Mouse (Mus musculus): ENCODE results near the gene Spc25.
A peak's percentile ranks its signal among the peaks of the same experiment; 100 is the strongest.

Spc25 gene

GRCm38 (mm10) chr2:69187990-69188389 is 18.0 kb downstream of the Spc25 start:
- no peak for DNase-seq (ENCODE audit: low read depth, low spot score)

DNA sequence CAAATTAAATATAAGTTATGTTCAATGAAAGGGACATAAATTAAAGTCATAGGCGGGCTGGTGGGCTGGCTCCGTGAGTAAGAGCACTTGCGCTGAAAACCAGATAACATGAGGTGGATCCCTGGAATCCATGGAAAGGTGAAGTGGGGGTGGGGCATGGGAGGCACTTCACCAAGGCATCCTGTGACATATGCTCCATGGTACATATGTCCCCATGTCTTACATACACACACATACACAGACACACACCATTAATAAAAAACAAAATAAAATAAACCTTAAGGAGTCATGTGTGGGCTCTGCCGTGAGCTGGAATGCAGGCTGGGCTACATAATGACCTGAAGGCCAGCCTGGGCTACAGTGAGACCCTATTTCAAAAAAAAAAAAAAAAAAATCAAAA is 26.3 kb downstream of the Spc25 start:
- no peak for DNase-seq (ENCODE audit: low read depth, low spot score)

DNA sequence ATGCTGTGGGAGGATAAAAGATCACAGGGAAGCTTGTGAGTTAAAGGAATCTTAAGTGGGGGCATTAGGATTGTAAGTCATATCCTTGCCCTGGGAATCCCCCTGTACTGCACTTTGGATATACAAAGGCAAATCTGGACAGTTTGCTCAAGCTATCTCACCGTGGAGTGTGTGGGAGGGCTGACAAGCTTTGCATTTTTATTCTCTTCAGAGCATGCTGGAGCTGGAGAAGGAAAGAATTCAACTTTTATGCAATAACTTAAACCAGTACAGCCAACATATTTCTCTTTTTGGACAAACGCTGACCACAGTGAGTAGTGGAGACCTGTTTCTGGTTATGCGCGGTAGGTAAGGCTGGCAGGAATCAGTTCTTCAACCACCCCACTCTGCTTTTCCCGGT is 30.7 kb downstream of the Spc25 start:
- peak; percentile 60 for DNase-seq (ENCODE audit: low read depth, low spot score)

DNA sequence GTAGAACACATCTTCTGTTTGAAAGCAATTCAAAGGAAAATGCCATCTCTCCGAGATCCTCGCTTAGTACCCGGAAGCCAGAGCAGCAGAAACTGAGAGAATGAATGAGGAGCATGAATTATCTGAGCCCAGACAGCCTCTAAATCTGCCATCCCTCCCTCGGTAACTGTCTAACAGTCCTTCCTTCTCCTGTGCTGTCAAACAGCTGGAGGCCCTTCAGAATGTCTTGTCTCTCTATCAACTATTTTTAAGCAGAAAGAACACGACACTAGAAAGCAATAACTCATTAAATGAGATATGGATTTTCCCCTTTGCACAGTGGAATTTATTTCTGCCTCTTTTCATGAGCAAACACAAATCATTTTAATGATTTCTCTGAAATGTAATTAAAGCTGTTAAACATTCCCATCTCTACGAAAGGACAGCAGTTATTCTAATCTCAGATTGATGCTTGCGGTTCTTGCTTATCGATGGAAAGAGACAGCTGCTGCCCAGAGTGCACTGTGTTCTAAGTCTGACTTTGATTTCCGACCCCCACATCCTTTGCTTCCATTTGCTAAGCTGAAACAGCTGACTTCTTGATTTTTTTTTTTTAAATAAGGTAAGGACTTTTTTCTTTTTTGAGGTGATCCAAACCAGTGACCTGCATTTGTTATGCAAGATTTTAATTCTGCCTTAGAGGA is 35.5 kb downstream of the Spc25 start:
- no peak for DNase-seq (ENCODE audit: low read depth, low spot score)

DNA sequence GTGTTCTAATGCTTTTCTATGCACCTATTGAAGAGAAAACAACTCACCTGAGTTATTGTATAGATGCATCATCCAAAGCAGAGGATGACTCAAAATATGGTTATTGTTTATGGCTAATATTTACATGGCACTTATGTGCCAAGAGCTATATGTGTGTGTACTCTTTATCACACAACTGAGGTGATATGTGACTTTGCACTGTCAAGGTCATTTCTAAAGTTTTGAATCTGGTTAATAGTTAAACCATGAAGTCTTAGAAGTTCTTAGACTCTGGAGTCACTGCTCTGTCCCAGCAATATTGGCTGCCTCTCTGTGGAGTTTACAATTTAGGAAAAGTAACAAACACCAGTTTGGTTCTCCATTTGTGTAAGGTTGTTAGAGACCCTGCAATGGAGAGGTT is 47.1 kb downstream of the Spc25 start:
- DNase-seq (ENCODE audit: low read depth, low spot score), result no peak

DNA sequence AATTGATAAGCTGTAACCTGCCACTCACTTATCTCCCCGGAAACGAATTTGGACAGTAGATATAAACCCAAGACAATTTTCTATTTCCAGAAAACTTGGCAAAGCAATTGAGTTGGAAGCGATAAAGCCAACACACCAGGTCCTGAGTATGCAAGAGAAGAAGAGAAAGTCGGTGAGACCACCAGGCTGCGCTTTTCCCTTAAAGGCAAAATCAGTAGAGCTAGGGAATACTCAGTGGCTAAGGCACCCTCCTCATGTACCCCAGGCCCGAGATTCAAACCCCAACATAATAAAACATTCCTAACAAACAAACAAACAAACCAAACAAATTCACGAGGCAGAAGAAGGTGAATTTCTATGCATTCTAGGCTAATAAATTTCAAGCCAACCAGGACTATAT is 49.7 kb downstream of the Spc25 start:
- DNase-seq (ENCODE audit: low read depth, low spot score), result no peak

GRCm38 (mm10) chr2:69155861-69156260 is 50.1 kb downstream of the Spc25 start:
- DNase-seq (ENCODE audit: low read depth, low spot score), result no peak

DNA sequence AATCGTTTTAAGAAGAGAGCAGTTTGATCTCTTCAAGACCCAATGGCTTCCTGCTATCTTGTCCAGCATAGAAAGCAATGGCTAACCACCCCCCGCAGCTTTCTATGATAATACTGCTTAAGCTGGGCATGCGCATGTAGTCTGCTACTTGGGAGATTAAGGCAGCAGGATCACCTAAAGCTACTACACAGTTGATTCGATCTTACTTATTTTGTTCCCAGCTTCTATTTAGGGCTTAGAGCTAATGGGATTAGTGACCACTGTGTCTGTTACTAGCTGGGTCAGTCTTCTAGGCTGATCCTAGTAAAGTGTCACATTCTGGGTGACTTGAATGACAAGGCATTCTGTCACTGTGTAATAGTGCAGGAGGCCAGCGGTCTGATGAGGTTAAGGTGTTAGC is 55.2 kb downstream of the Spc25 start:
- DNase-seq (ENCODE audit: low read depth, low spot score), result no peak

DNA sequence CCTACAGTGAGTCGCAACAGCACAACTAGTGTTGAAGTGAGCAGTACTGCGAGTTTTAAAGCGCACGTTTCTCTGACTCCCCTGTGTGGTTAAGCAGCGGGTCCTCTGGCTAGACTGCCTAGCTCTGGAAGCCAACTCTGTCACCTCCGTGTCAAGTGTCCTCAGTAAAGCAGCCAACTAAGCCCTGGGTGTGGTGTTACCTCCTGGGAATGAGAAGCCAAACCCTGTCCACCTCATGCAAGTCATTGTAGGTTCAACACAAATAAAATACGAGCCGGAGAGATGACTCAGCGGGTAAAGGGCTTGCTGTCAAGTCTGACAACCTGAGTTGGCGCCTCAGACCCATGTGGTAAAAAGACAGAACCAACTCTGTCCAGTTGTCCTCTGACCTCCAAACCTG is 56.8 kb downstream of the Spc25 start:
- DNase-seq (ENCODE audit: low read depth, low spot score), result no peak

GRCm38 (mm10) chr2:69148691-69149090 is 57.3 kb downstream of the Spc25 start:
- no peak for DNase-seq (ENCODE audit: low read depth, low spot score)
